Mouse (Mus musculus) midbrain, embryonic 11.5 days (tissue): ENCODE measurements around the gene Coasy. TPM values are rescaled to one million over a fixed set of nuclear protein-coding genes. Genes with fewer than 3 reads are reported as not detected.

Source experiments
- ATAC-seq: fragments of 200-750 bp; cut with Nextera tagmentation; 2 replicates; pipeline ENCODE4 v1.8.0; 2017; ENCODE audit warnings: moderate TSS enrichment, moderate library complexity; ENCODE audit not compliant: low FRiP score
- DNase-seq: peaks from one replicate; pipeline ENCODE4 v3.0.0; 2015; ENCODE audit warnings: low spot score; ENCODE audit errors: missing footprints
- H3K27ac ChIP-seq: fragments of 300-500 bp; sonication (generic); 2 replicates; pipeline ENCODE4 v1.5.1; 2014; ENCODE audit warnings: low read depth, low read length
- H3K27me3 ChIP-seq: fragments of 300-500 bp; sonication (generic); 2 replicates; pipeline ENCODE4 v1.6.1; 2014; ENCODE audit warnings: mild to moderate bottlenecking, low read length, moderate library complexity, mixed read lengths; ENCODE audit not compliant: control insufficient read depth, insufficient read depth
- H3K36me3 ChIP-seq: fragments of 300-500 bp; sonication (generic); 2 replicates; pipeline ENCODE4 v1.6.1; 2014; ENCODE audit warnings: mild to moderate bottlenecking, low read length, moderate library complexity, mixed read lengths; ENCODE audit not compliant: control insufficient read depth, insufficient read depth
- H3K4me1 ChIP-seq: fragments of 300-500 bp; sonication (generic); 2 replicates; pipeline ENCODE4 v1.6.1; 2014; ENCODE audit warnings: low read length; ENCODE audit not compliant: control insufficient read depth, insufficient read depth
- H3K4me2 ChIP-seq: fragments of 300-500 bp; sonication (generic); 2 replicates; pipeline ENCODE4 v1.6.1; 2014; ENCODE audit warnings: mild to moderate bottlenecking, moderate library complexity
- H3K4me3 ChIP-seq: fragments of 300-500 bp; sonication (generic); 2 replicates; pipeline ENCODE4 v1.5.1; 2014; ENCODE audit warnings: low read depth, low read length
- H3K9ac ChIP-seq: fragments of 300-500 bp; sonication (generic); 2 replicates; pipeline ENCODE4 v1.6.1; 2014; ENCODE audit warnings: low read length
- H3K9me3 ChIP-seq: fragments of 300-500 bp; sonication (generic); 2 replicates; pipeline ENCODE4 v1.6.1; 2016; ENCODE audit warnings: low read length; ENCODE audit not compliant: control insufficient read depth
- WGBS: fragments of 180-500 bp; shearing (Covaris S2); extraction: QIAGEN DNeasy Blood & Tissue Kit; methylation state at CpG from one replicate; pipeline ENCODE4 v1.1.7; 2014; 5-methylcytosine and 5-hydroxymethylcytosine counted together
- polyA plus RNA-seq: library from polyadenylated mRNA; unstranded; fragments of >200 nt; fragmentation: Nextera tagmentation; extraction: Ambion mirVana; gene quantifications from 2 replicates; pipeline ENCODE4 v1.2.1, GENCODE M21; 2014

Coasy gene
- polyA plus RNA-seq, 1 experiment from 2014 or later, result 53.3 TPM

- DNase-seq (peak; percentile 41), ATAC-seq (no peak)
- peaks cover 23% of the 10 kb centered on the region for H3K27me3 ChIP-seq
- no peak overlapping the region for H3K4me2 ChIP-seq
- H3K9me3 ChIP-seq, result no peaks in the 10 kb centered on the region
- 84% methylated on average over 14 of the region's 14 CpGs for WGBS
- no peak overlapping the region for H3K4me3 ChIP-seq
- peaks cover 25% of the 10 kb centered on the region for H3K4me1 ChIP-seq
- no peak overlapping the region for H3K9ac ChIP-seq
- no peak overlapping the region for H3K27ac ChIP-seq
- H3K36me3 ChIP-seq, result no peaks in the 10 kb centered on the region; the same call in 1 of the 2 replicates
Observed at GRCm38 (mm10) chr11:101084246-101084645, 1.9 kb downstream of the Coasy start.

- H3K4me3 ChIP-seq, result no peak overlapping the region
- DNase-seq (no peak), ATAC-seq (no peak)
- peaks cover 17% of the 10 kb centered on the region for H3K27me3 ChIP-seq
- no peak overlapping the region for H3K4me2 ChIP-seq
- H3K4me1 ChIP-seq, result peaks cover 25% of the 10 kb centered on the region
- H3K36me3 ChIP-seq, result peaks cover 5% of the 10 kb centered on the region
- H3K9me3 ChIP-seq, result no peaks in the 10 kb centered on the region
- 91% methylated on average over 12 of the region's 12 CpGs for WGBS
- no peak overlapping the region for H3K9ac ChIP-seq
- H3K27ac ChIP-seq, result no peak overlapping the region
Observed at GRCm38 (mm10) chr11:101084811-101085210, 2.4 kb downstream of the Coasy start.

- DNase-seq, result peak; percentile 28
- Histone ChIP-seq H3K9me3 (no peaks in the 10 kb centered on the region), H3K9ac (no peak overlapping the region), H3K27me3 (peaks cover 8% of the 10 kb centered on the region), H3K4me1 (peaks cover 25% of the 10 kb centered on the region), H3K36me3 (peaks cover 5% of the 10 kb centered on the region), H3K27ac (no peak overlapping the region), H3K4me2 (no peak overlapping the region), H3K4me3 (no peak overlapping the region)
- WGBS, result 90% methylated on average over 18 of the region's 18 CpGs
- ATAC-seq, result no peak
Observed at GRCm38 (mm10) chr11:101085617-101086322, 3.4 kb downstream of the Coasy start.

- peak overlapping the region; percentile 80 for H3K4me3 ChIP-seq
- ATAC-seq (no peak), DNase-seq (no peak)
- H3K27me3 ChIP-seq, result peaks cover 3% of the 10 kb centered on the region; the same call in 1 of the 2 replicates
- H3K36me3 ChIP-seq, result peaks cover 9% of the 10 kb centered on the region
- peak overlapping the region; percentile 77; the same call in 1 of the 2 replicates for H3K27ac ChIP-seq
- H3K9me3 ChIP-seq, result no peaks in the 10 kb centered on the region
- peaks cover 25% of the 10 kb centered on the region for H3K4me1 ChIP-seq
- H3K4me2 ChIP-seq, result peak overlapping the region; percentile 95
- 87% methylated on average over 6 of the region's 6 CpGs for WGBS
- peak overlapping the region; percentile 81 for H3K9ac ChIP-seq
Observed at GRCm38 (mm10) chr11:101086323-101086674, 3.9 kb downstream of the Coasy start.

GRCm38 (mm10) chr11:101086756-101087681 lies 4.7 kb downstream of the Coasy start, which contains the start of gene Mlx:
Gene Mlx (plus strand): TSS chr11:101087277.
- peak; percentile 81 for ATAC-seq
- no peaks in the 10 kb centered on the region for H3K27me3 ChIP-seq
- H3K9me3 ChIP-seq, result no peaks in the 10 kb centered on the region
- H3K4me1 ChIP-seq, result peaks cover 25% of the 10 kb centered on the region
- peak within 1 kb of the TSS; percentile 81 for H3K9ac ChIP-seq
- peaks cover 9% of the 10 kb centered on the region for H3K36me3 ChIP-seq
- H3K27ac ChIP-seq, result peak within 1 kb of the TSS; percentile 77
- peak within 1 kb of the TSS; percentile 80 for H3K4me3 ChIP-seq
- WGBS, result 2% methylated on average over 52 of the region's 52 CpGs
- H3K4me2 ChIP-seq, result peak within 1 kb of the TSS; percentile 95
- DNase-seq, result peak; percentile 98

- DNase-seq (no peak), ATAC-seq (no peak)
- Histone ChIP-seq H3K4me3 (peak overlapping the region; percentile 80), H3K27me3 (no peaks in the 10 kb centered on the region), H3K9me3 (no peaks in the 10 kb centered on the region), H3K4me2 (peak overlapping the region; percentile 95), H3K27ac (0 out of 2 replicates have a peak overlapping the region, but pooled peaks have one; percentile 27), H3K4me1 (peaks cover 25% of the 10 kb centered on the region), H3K36me3 (peaks cover 13% of the 10 kb centered on the region), H3K9ac (peak overlapping the region; percentile 81)
- WGBS, result 11% methylated on average over 8 of the region's 8 CpGs
Observed at GRCm38 (mm10) chr11:101087682-101088055, 5.3 kb downstream of the Coasy start.

GRCm38 (mm10) chr11:101089931-101090330 lies 7.6 kb downstream of the Coasy start:
- no peaks in the 10 kb centered on the region for H3K27me3 ChIP-seq
- peaks cover 23% of the 10 kb centered on the region for H3K4me1 ChIP-seq
- DNase-seq (peak; percentile 71), ATAC-seq (no peak)
- H3K4me3 ChIP-seq, result no peak overlapping the region
- no peak overlapping the region for H3K27ac ChIP-seq
- H3K9ac ChIP-seq, result no peak overlapping the region
- 93% methylated on average over 1 of the region's 1 CpGs for WGBS
- peaks cover 19% of the 10 kb centered on the region for H3K36me3 ChIP-seq
- H3K4me2 ChIP-seq, result no peak overlapping the region
- no peaks in the 10 kb centered on the region for H3K9me3 ChIP-seq

- H3K27ac ChIP-seq, result 0 out of 2 replicates have a peak overlapping the region, but pooled peaks have one; percentile 20
- H3K9ac ChIP-seq, result peak overlapping the region; percentile 79
- no peaks in the 10 kb centered on the region for H3K9me3 ChIP-seq
- H3K4me3 ChIP-seq, result peak overlapping the region; percentile 65
- under 1% methylated on average over 18 of the region's 18 CpGs for WGBS
- peaks cover 26% of the 10 kb centered on the region for H3K36me3 ChIP-seq
- peaks cover 8% of the 10 kb centered on the region for H3K4me1 ChIP-seq
- peak overlapping the region; percentile 90 for H3K4me2 ChIP-seq
- DNase-seq (no peak), ATAC-seq (no peak; the same call in 1 of the 2 replicates)
- no peaks in the 10 kb centered on the region for H3K27me3 ChIP-seq
Observed at GRCm38 (mm10) chr11:101094930-101095313, 12.6 kb downstream of the Coasy start.
